In the genomic region with DNA sequence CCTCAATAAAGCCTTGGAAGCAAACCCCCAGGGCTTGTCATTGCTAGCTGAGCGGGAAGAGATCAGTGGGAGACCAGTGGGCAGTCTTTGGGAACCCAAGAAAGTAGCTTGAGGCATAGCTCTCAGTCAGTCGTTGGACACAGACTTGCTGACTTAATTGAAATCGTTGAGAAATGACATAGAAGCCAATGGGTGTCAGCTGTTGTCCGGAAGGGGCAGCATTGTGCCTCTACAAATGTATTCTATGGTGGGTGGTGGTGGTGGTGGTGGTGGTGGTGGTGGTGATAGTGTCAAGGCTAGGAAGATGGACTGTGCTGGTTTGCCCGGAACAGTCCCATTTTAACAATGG, we compare ENCODE assay signal across 8 mouse cellular contexts. TPM values are rescaled to one million over a fixed set of nuclear protein-coding genes. Genes with fewer than 3 reads are reported as not detected.
A peak's percentile ranks its signal among the peaks of the same experiment; 100 is the strongest.
DNase-seq lines count a peak whose midpoint lies in the region; ATAC-seq and TF ChIP-seq lines count a peak whose summit lies in the region.

No protein-coding gene starts in this region.

- in situ Hi-C loops in ES-E14 (cut with MboI; ENCODE audit: low sequenced_read_pairs in 2 of 2, unreplicated experiment in 2 of 2): no loop called here

- no peak for ATAC-seq in heart, embryonic 11.5 days (replicated peaks; ENCODE audit: insufficient number of reproducible peaks, low FRiP score, low TSS enrichment)
- ATAC-seq in hindbrain, embryonic 12.5 days (ENCODE audit: low FRiP score): no peak
- ATAC-seq in megakaryocyte progenitor cell, adult 5-6 weeks (replicated peaks; ENCODE audit: poor library complexity): 0 out of 2 replicates have a peak, but pooled peaks have one; percentile 3

- DNase-seq in heart, postnatal 4 days: no peak
- no peak for DNase-seq in ES-E14 (ENCODE audit: low read depth, low spot score)
- DNase-seq in ovary, postnatal 14 days (ENCODE audit: low spot score): no peak
- no peak for DNase-seq in layer of hippocampus, adult 9-11 months
- no peak for DNase-seq in kidney, adult 9 months

- no peak overlapping the region for H3K27ac ChIP-seq in heart, embryonic 11.5 days (ENCODE audit: low read depth, low read length)
- no peak overlapping the region for H3K27ac ChIP-seq in ES-E14 (ENCODE audit: insufficient read depth, low read depth, low read length, poor library complexity, severe bottlenecking)
- no peak overlapping the region for H3K27ac ChIP-seq in hindbrain, embryonic 12.5 days

- peaks cover 5% of the 10 kb centered on the region; the same call in 1 of the 2 replicates for H3K36me3 ChIP-seq in heart, embryonic 11.5 days (ENCODE audit: control insufficient read depth, insufficient read depth, low read length)
- 0 out of 2 replicates have a peak, but pooled peaks cover 6% of the 10 kb centered on the region for H3K36me3 ChIP-seq in ES-E14 (ENCODE audit: control insufficient read depth, insufficient read depth, low read length, poor library complexity, severe bottlenecking)
- H3K36me3 ChIP-seq in hindbrain, embryonic 12.5 days: peaks cover 30% of the 10 kb centered on the region

- H3K9me3 ChIP-seq in heart, embryonic 11.5 days (replicated peaks; ENCODE audit: control insufficient read depth, low read length): no peaks in the 10 kb centered on the region
- no peaks in the 10 kb centered on the region for H3K9me3 ChIP-seq in ES-E14 (ENCODE audit: control insufficient read depth, insufficient read depth, low read depth, low read length)
- H3K9me3 ChIP-seq in hindbrain, embryonic 12.5 days (replicated peaks): no peaks in the 10 kb centered on the region

- WGBS in heart, embryonic 11.5 days (ENCODE audit: insufficient replicate concordance): 31% methylated on average over 5 of the region's 5 CpGs
- WGBS in hindbrain, embryonic 12.5 days: 45% methylated on average over 5 of the region's 5 CpGs

- H3K27me3 ChIP-seq in heart, embryonic 11.5 days (ENCODE audit: control insufficient read depth, insufficient read depth, low read length): no peaks in the 10 kb centered on the region
- H3K27me3 ChIP-seq in hindbrain, embryonic 12.5 days: no peaks in the 10 kb centered on the region

- H3K9ac ChIP-seq in heart, embryonic 11.5 days (ENCODE audit: low read depth, low read length): peak overlapping the region; percentile 80
- peak overlapping the region; percentile 95 for H3K9ac ChIP-seq in ES-E14 (ENCODE audit: insufficient read depth, low read depth, low read length, poor library complexity, severe bottlenecking)
- peak overlapping the region; percentile 72 for H3K9ac ChIP-seq in hindbrain, embryonic 12.5 days

- peak overlapping the region; percentile 96 for H3K4me2 ChIP-seq in heart, embryonic 11.5 days
- peak overlapping the region; percentile 94 for H3K4me2 ChIP-seq in hindbrain, embryonic 12.5 days (replicated peaks)

- H3K4me3 ChIP-seq in heart, embryonic 11.5 days (ENCODE audit: low read depth, low read length): peak overlapping the region; percentile 65
- H3K4me3 ChIP-seq in ES-E14 (ENCODE audit: insufficient read depth in 1 of 2, low read depth in 1 of 2, low read length in 2 of 2, poor library complexity in 1 of 2, severe bottlenecking in 1 of 2): peak overlapping the region; percentile 97
- H3K4me3 ChIP-seq in hindbrain, embryonic 12.5 days: peak overlapping the region; percentile 67

- peaks cover 4% of the 10 kb centered on the region; the same call in 1 of the 2 replicates for H3K4me1 ChIP-seq in heart, embryonic 11.5 days (ENCODE audit: control insufficient read depth, insufficient read depth, low read length)
- H3K4me1 ChIP-seq in ES-E14 (ENCODE audit: control insufficient read depth in 2 of 2, insufficient read depth in 2 of 2, low read length in 2 of 2, poor library complexity in 1 of 2): peaks cover 0 to 2% of the 10 kb centered on the region in 2 experiments; a peak in 1 of 4 replicates
- peaks cover 13% of the 10 kb centered on the region for H3K4me1 ChIP-seq in hindbrain, embryonic 12.5 days

TF ChIP-seq in ES-E14, 5 proteins besides CTCF, POLR2A, EP300 and RAD21:
- no peak for TF ChIP-seq MAFK (IDR thresholded peaks at IDR 0.05; ENCODE audit: insufficient read depth, low read depth, low read length)
- no peak for TF ChIP-seq ZNF384 (IDR thresholded peaks at IDR 0.05; ENCODE audit: low read depth, low read length)
- TF ChIP-seq CHD2 (IDR thresholded peaks at IDR 0.05; ENCODE audit: low read depth, low read length): no peak
- no peak for TF ChIP-seq HCFC1 (IDR thresholded peaks at IDR 0.05; ENCODE audit: borderline replicate concordance, insufficient read depth, low read length)
- no peak for TF ChIP-seq ZC3H11A (IDR thresholded peaks at IDR 0.05; ENCODE audit: borderline replicate concordance, low read depth, low read length)
TF ChIP-seq in ES-E14: peak in this region for 0.

RNA-seq across cellular contexts. Expression of a gene that starts 0.9 kb away (rescaled TPM):
- polyA plus RNA-seq in heart, embryonic 11.5 days (2014; fragmentation: Nextera tagmentation; extraction: Ambion mirVana): 4.4 and 5.9 TPM in 2 replicates
- 1 to 10 TPM; 6.3 to 6.5 TPM for total RNA-seq in heart, postnatal 4 days (2021)
- total RNA-seq in ES-E14 (2012; rRNA removed): 4.6 and 5.3 TPM in 2 replicates
- polyA plus RNA-seq in hindbrain, embryonic 12.5 days (2016; fragmentation: Nextera tagmentation; extraction: Ambion mirVana): 11.0 and 14.3 TPM in 2 replicates
- total RNA-seq in megakaryocyte progenitor cell, adult 5-6 weeks (2015): 12.6 and 13.0 TPM in 2 replicates
- 15.6 and 15.8 TPM in 2 replicates for total RNA-seq in megakaryocyte progenitor cell, adult 5-6 weeks (2017)

RNA-seq across cellular contexts. Expression of a gene that starts 6.8 kb away (rescaled TPM):
- polyA plus RNA-seq in heart, embryonic 11.5 days (2014; fragmentation: Nextera tagmentation; extraction: Ambion mirVana): not detected in 2 replicates
- total RNA-seq in heart, postnatal 4 days (2021): not detected
- not detected in 2 replicates for total RNA-seq in ES-E14 (2012; rRNA removed)
- 0.30 TPM in 1 of 2 replicates, not detected in the other for polyA plus RNA-seq in hindbrain, embryonic 12.5 days (2016; fragmentation: Nextera tagmentation; extraction: Ambion mirVana)
- not detected in 2 replicates for total RNA-seq in megakaryocyte progenitor cell, adult 5-6 weeks (2015)
- total RNA-seq in megakaryocyte progenitor cell, adult 5-6 weeks (2017): not detected in 2 replicates
